Mouse (Mus musculus): Measurements from ENCODE around the gene Ube2e2. TPM values are rescaled to one million over a fixed set of nuclear protein-coding genes. Genes with fewer than 3 reads are reported as not detected.
"Not testable (repeated sequence)": the region's sequence is repeated elsewhere in the genome, so short reads cannot be mapped to it uniquely, and the experiment has no call there.

The Ube2e2 gene
- total and polyA plus RNA-seq, 3 experiments: 14.3 to 39.6 (median 15.3) TPM

- Histone ChIP-seq H3K4me1 (ENCODE audit: control insufficient read depth, insufficient read depth, low read length) (peaks cover 3% of the 10 kb centered on the region), H3K79me2 (replicated peaks; ENCODE audit: control insufficient read depth, insufficient read depth, low read length) (no peaks in the 10 kb centered on the region), H3K4me3 (no peak overlapping the region), H3K9ac (ENCODE audit: low read depth, low read length) (no peak overlapping the region), H3K27ac (peak overlapping the region; percentile 35; the same call in 1 of the 2 replicates), H3K36me3 (ENCODE audit: control insufficient read depth, insufficient read depth, low read length) (no peaks in the 10 kb centered on the region), H3K27me3 (ENCODE audit: control insufficient read depth, insufficient read depth, low read length) (no peaks in the 10 kb centered on the region)
- TF ChIP-seq CTCF (IDR thresholded peaks at IDR 0.05) (no peak; the same call in 1 of the 2 replicates), EP300 (IDR thresholded peaks at IDR 0.05; ENCODE audit: insufficient read depth, low read depth, low read length) (0 out of 2 replicates have a peak, but pooled peaks have one; percentile 22)
- intact Hi-C loops (cut with DNase I): loop anchor here (10.0 kb wide), 1 partner anchor 217 kb away; the partner anchor contains the start of gene Ube2e2
- peak; percentile 71 for DNase-seq
- WGBS: 34% methylated on average over 3 of the region's 3 CpGs
Observed at GRCm38 (mm10) chr14:18678121-18678836, 215.8 kb downstream of the Ube2e2 start.

- no peaks in the 10 kb centered on the region for H3K79me2 ChIP-seq (replicated peaks; ENCODE audit: control insufficient read depth, insufficient read depth, low read length)
- no peak for TF ChIP-seq CTCF (IDR thresholded peaks at IDR 0.05)
- TF ChIP-seq POLR2A (IDR thresholded peaks at IDR 0.05; ENCODE audit: insufficient read depth, low read depth, low read length): no peak
- no peak for TF ChIP-seq EP300 (IDR thresholded peaks at IDR 0.05; ENCODE audit: insufficient read depth, low read depth, low read length)
- WGBS: 95% methylated on average over 8 of the region's 8 CpGs
- H3K9ac ChIP-seq (ENCODE audit: low read depth, low read length): no peak overlapping the region
- no peak overlapping the region for H3K27ac ChIP-seq
- no peak overlapping the region for H3K4me3 ChIP-seq
- no peaks in the 10 kb centered on the region for H3K27me3 ChIP-seq (ENCODE audit: control insufficient read depth, insufficient read depth, low read length)
- intact Hi-C loops (cut with DNase I): loop anchor here (10.0 kb wide), 1 partner anchor 224 kb away; the partner anchor contains the start of gene Ube2e2
- no peak for DNase-seq
- peaks cover 4% of the 10 kb centered on the region; the same call in 1 of the 2 replicates for H3K4me1 ChIP-seq (ENCODE audit: control insufficient read depth, insufficient read depth, low read length)
- H3K36me3 ChIP-seq (ENCODE audit: control insufficient read depth, insufficient read depth, low read length): no peaks in the 10 kb centered on the region
Observed at GRCm38 (mm10) chr14:18670712-18671111, 223.4 kb downstream of the Ube2e2 start.

- H3K9ac ChIP-seq (ENCODE audit: low read depth, low read length): no peak overlapping the region
- TF ChIP-seq EP300 (IDR thresholded peaks at IDR 0.05; ENCODE audit: insufficient read depth, low read depth, low read length) (no peak), POLR2A (IDR thresholded peaks at IDR 0.05; ENCODE audit: insufficient read depth, low read depth, low read length) (no peak), CTCF (IDR thresholded peaks at IDR 0.05) (no peak)
- no peak overlapping the region for H3K4me3 ChIP-seq
- intact Hi-C loops (cut with DNase I): no loop called here
- no peak overlapping the region for H3K27ac ChIP-seq
- WGBS: 91% methylated on average over 2 of the region's 2 CpGs
- H3K4me1 ChIP-seq (ENCODE audit: control insufficient read depth, insufficient read depth, low read length): peaks cover 4% of the 10 kb centered on the region; the same call in 1 of the 2 replicates
- H3K27me3 ChIP-seq (ENCODE audit: control insufficient read depth, insufficient read depth, low read length): no peaks in the 10 kb centered on the region
- H3K36me3 ChIP-seq (ENCODE audit: control insufficient read depth, insufficient read depth, low read length): no peaks in the 10 kb centered on the region
- no peak for DNase-seq
- H3K79me2 ChIP-seq (replicated peaks; ENCODE audit: control insufficient read depth, insufficient read depth, low read length): no peaks in the 10 kb centered on the region
Observed at GRCm38 (mm10) chr14:18669301-18669935, 224.6 kb downstream of the Ube2e2 start.

GRCm38 (mm10) chr14:18668309-18668708 is 225.8 kb downstream of the Ube2e2 start:
- H3K79me2 ChIP-seq (replicated peaks; ENCODE audit: control insufficient read depth, insufficient read depth, low read length); H3K4me3 ChIP-seq; intact Hi-C loops (cut with DNase I); DNase-seq; H3K36me3 ChIP-seq (ENCODE audit: control insufficient read depth, insufficient read depth, low read length); H3K27ac ChIP-seq; H3K27me3 ChIP-seq (ENCODE audit: control insufficient read depth, insufficient read depth, low read length); H3K9ac ChIP-seq (ENCODE audit: low read depth, low read length); H3K4me1 ChIP-seq (ENCODE audit: control insufficient read depth, insufficient read depth, low read length): not testable (repeated sequence)
- 84% methylated on average over 3 of the region's 4 CpGs for WGBS

GRCm38 (mm10) chr14:18667755-18668154 is 226.3 kb downstream of the Ube2e2 start:
- H3K4me3 ChIP-seq: no peak overlapping the region
- TF ChIP-seq EP300 (IDR thresholded peaks at IDR 0.05; ENCODE audit: insufficient read depth, low read depth, low read length) (no peak), CTCF (IDR thresholded peaks at IDR 0.05) (no peak), POLR2A (IDR thresholded peaks at IDR 0.05; ENCODE audit: insufficient read depth, low read depth, low read length) (no peak)
- peak; percentile 49 to 52 for DNase-seq
- H3K36me3 ChIP-seq (ENCODE audit: control insufficient read depth, insufficient read depth, low read length): no peaks in the 10 kb centered on the region
- no peaks in the 10 kb centered on the region for H3K79me2 ChIP-seq (replicated peaks; ENCODE audit: control insufficient read depth, insufficient read depth, low read length)
- intact Hi-C loops (cut with DNase I): no loop called here
- H3K9ac ChIP-seq (ENCODE audit: low read depth, low read length): no peak overlapping the region
- peaks cover 4% of the 10 kb centered on the region; the same call in 1 of the 2 replicates for H3K4me1 ChIP-seq (ENCODE audit: control insufficient read depth, insufficient read depth, low read length)
- H3K27ac ChIP-seq: no peak overlapping the region
- no peaks in the 10 kb centered on the region for H3K27me3 ChIP-seq (ENCODE audit: control insufficient read depth, insufficient read depth, low read length)
- 70% methylated on average over 2 of the region's 2 CpGs for WGBS

- no peak for DNase-seq
- 93% methylated on average over 1 of the region's 1 CpGs for WGBS
- Histone ChIP-seq H3K79me2 (replicated peaks; ENCODE audit: control insufficient read depth, insufficient read depth, low read length) (no peaks in the 10 kb centered on the region), H3K36me3 (ENCODE audit: control insufficient read depth, insufficient read depth, low read length) (no peaks in the 10 kb centered on the region), H3K4me1 (ENCODE audit: control insufficient read depth, insufficient read depth, low read length) (peaks cover 4% of the 10 kb centered on the region; the same call in 1 of the 2 replicates), H3K27ac (no peak overlapping the region), H3K4me3 (no peak overlapping the region), H3K27me3 (ENCODE audit: control insufficient read depth, insufficient read depth, low read length) (no peaks in the 10 kb centered on the region), H3K9ac (ENCODE audit: low read depth, low read length) (no peak overlapping the region)
- intact Hi-C loops (cut with DNase I): no loop called here
- TF ChIP-seq POLR2A (IDR thresholded peaks at IDR 0.05; ENCODE audit: insufficient read depth, low read depth, low read length): no peak
- no peak for TF ChIP-seq EP300 (IDR thresholded peaks at IDR 0.05; ENCODE audit: insufficient read depth, low read depth, low read length)
- no peak for TF ChIP-seq CTCF (IDR thresholded peaks at IDR 0.05)
Observed at GRCm38 (mm10) chr14:18666251-18666650, 227.8 kb downstream of the Ube2e2 start.

Data from heart, adult 2 months (tissue).